Mouse (Mus musculus): Measurements from ENCODE around the gene Hipk4. TPM values are rescaled to one million over a fixed set of nuclear protein-coding genes. Genes with fewer than 3 reads are reported as not detected.

The Hipk4 gene
- total RNA-seq (2021): 1 to 10 TPM; 1.4 to 1.8 TPM
- long read RNA-seq, experiment 1: 0 reads
- long read RNA-seq, experiment 2: 0 reads

DNA sequence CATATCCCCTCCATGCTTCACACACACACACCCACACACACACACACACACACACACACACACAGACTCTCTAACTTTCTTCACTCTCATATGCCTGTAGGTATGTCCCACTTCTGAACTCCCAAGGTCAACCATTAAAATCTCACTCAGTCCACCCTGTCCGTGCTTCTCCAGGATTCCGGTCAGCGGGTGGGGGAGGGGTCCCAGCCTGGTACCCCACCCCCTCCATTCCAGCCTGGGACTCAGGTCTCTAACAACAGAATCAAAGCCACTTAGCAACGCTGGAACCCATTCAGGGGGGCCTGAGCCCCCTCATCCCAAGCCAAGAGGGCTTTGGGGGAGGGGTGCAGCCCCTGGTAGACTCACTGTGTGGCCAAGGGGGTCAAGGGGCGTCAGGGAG, at the start of gene Hipk4:
TSS of gene Hipk4 (plus strand) at position 301 of the 400 bp plus-strand sequence.
- no peak for DNase-seq (ENCODE audit: low spot score in 2 of 2)

DNA sequence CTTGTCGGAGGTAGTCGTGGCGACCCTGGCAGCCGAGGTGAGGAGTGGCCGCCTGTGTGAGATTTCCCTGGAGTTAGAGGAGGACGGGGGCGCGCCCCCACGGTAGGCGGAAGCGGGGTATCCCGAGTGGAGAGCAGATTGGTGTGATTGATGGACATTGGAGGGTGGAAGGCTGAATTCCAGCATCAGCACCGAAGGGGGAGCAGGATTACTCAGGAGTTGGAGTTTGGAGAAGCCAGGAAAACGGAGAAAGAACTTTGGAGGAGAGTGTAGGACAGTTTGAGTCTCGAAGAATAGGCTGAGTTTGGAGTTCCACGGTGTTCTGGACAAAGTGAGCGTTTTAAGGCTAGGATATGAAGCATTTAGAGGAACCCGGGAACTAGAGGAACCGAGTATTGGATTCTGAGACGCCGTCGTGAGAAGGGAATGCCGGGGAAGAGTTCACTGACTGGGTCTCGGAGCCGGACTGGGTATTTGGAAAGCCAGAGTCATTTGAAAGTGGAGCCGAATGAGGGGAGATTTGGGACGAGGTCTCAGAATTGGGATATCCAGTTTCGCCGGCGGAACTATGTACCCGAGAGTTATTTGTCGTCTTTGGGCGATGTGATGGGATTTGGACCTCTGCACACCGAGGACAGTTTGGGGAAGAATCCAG, 49.1 kb upstream of the Hipk4 start:
- no peak for DNase-seq (ENCODE audit: low spot score in 2 of 2)

DNA sequence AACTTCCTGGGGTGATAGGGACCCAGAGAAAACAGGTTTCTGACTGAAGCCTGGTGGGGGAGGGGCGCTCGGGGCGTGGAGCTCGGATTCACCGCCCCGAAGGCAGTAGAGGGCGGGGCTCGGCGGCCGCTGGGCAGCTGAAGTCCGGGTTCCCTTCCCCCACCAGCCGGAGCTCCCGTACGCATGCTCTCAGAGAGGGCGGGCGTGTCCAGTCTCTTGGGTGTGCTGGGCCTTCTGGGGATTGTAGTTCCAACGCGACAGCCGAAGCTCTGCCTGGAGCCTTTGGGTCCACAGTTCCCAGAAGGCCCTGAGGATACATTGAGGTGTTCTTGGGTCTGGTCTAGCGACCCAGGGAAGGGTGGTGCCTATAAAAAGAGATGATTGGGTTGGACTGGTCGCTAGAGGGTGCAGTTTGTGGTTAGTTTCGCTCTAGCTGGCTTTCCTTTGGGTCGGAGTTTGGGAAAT, 48.5 kb upstream of the Hipk4 start:
- DNase-seq (ENCODE audit: low spot score in 2 of 2): peak; percentile 88 to 93

DNA sequence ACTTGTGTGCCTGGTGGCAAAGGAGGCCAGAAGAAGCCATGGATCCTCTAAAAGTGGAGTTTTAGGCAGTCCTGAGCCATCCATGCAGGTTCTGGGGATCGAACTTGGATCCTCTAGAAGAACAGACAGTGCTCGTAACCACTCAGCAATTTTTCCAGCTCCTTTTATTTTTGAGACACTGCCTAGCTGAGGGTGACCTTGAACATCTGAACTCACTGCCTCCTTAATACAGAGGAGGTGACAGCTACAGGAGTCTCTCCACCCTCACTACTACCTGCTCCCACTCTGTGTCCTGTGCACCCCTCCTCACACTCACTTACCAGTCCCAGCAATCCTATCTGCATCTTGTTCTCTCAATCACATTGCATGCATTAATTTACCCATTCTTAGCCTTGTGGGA, 47.5 kb upstream of the Hipk4 start:
- DNase-seq (ENCODE audit: low spot score in 2 of 2): no peak

DNA sequence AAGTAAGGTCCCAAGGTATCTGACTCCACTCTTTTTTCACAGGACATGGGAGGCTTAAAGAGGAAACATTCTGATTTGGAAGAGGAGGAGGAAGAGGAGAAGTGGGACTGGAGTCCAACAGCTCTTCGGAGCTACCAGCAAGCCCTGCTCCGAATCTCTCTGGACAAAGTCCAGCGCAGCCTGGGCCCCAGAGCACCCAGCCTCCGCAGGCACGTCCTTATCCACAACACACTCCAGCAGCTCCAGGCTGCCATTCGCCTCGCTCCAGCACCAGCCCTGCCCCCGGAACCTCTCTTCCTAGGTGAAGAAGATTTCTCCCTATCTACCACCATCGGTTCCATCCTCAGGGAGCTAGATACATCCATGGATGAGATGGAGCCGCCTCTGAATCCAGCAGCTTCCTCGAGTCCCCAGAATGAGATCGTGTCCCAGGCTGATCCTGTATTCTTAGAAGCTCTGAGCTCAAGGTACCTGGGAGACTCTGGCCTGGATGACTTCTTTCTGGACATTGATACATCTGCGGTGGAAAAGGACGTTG, 46.9 kb upstream of the Hipk4 start:
- DNase-seq (ENCODE audit: low spot score in 2 of 2): no peak

DNA sequence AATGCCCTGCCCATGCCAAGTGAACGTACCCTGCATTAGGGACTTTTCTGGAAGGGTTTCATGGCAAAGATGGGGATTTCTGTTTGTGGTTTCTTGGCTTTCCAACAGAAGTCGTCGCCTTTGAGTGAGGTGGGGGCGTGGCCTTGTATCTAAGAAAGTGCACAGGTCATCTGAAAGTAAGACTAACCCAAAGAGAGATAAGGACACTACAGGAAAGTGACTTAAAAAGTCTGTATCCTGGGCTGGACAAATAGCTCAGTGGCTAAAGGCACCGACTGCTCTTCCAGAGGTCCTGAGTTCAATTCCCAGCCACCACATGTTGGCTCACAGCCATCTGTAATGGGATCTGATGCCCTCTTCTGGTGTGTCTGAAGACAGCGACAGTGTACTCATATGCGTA, 44.5 kb upstream of the Hipk4 start:
- DNase-seq (ENCODE audit: low spot score in 2 of 2): no peak

DNA sequence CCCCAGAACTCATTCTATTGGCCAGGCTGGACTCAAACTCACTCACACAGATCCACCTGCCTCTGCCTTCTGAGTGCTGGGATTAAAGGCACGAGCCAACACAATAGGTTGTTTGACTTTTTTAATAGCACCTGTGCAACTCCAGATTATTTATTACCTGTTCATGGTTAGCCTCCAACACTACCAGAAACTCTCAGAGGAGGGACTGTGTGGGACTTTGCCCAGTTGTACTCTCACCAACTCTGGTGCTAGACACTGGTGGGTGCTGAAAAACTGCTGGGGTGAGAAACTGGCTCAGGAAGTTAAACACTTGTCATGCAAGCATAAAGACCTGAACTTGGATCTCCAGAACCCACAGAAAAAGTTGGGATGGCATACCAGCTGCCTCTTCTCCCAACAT, 43.3 kb upstream of the Hipk4 start:
- no peak for DNase-seq (ENCODE audit: low spot score in 2 of 2)

DNA sequence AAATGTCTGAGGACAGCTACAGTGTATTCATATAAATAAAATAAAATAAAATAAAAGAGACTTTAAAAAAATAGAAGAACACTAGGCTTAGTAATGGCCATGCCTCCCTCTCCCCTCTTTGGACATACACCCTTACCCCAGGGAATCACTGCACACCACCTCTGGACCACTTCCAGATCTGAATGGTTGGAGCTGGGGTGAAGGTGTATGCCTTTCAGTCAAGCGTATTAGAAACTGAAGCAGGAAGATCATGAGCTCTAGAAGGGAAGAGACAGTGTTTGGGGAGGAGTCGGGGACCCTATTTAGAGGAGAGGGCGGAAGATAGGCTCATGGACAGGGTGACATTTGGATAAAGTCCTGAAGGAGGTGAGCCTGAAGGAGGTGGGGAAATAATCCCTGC, 42.6 kb upstream of the Hipk4 start:
- DNase-seq (ENCODE audit: low spot score in 2 of 2): no peak

DNA sequence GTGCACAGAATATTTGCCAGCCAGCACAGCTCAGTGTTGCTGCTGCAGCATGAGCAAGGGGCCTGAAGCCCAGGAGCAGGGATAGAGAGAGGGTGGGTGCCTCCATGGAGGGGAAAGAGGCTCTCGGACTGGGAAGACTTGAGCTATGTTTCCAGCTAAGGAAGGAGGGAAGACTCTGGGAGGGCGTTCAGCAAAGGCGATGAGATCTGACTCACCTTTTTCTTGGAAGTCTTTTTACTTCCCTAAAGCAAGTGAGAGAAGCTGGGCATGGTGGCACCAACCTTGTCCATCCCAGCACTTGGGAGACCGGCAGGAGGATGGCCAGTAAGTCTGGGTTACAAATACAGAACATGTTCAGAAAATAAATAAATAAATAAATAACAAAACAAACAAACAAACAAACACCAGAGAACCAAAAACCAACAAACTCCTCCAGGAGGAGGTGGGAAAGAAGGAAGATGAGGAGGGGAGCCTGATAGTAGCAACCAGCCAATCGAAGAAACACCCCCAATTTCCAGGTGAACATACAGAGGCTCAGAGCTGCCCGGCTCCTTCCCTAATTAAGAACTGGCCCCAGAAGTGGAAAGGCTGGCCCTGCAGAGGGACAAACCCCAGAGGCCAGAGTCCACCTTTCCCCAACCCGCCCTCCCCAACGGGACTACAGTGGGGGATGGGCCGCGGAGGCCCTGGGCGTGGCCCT, 42.0 kb upstream of the Hipk4 start:
- DNase-seq (ENCODE audit: low spot score in 2 of 2): no peak

DNA sequence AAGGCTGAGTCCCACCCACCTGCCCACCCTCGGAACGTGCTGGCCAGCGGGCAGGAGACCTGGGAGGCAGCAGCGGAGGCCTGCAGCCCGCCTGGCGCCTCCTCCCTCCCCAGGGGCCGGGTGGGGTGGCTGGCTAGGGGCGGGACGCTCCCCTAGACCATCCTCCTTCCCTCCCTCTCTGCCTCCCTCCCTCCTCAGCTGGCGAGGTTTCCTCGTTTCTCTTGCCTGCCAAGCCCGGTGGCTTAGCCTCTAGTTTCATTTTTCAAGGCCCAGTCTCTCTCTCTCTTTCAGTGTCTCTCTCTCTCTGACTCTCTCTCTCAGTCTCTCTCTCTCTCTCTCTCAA, 41.5 kb upstream of the Hipk4 start:
- peak; percentile 61 to 84 for DNase-seq (ENCODE audit: low spot score in 2 of 2)

DNA sequence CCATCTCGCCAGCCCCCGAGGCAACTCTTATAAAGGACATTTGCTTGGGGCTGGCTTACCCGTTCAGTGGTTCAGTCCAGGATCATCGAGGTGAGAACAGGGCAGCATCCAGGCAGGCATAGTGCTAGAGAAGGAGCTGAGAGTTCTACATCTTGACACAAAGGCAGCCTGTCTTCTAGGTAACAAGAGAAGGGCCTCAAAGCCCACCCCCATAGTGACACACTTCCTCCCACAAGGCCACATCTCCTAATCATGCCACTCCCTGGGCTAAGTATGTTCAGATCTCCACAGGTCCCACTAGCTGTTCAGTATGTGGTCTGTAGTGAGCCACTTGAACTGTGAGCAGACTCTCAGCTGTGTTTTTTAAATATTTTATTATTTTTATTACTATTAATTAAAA, 39.2 kb upstream of the Hipk4 start:
- no peak for DNase-seq (ENCODE audit: low spot score in 2 of 2)

DNA sequence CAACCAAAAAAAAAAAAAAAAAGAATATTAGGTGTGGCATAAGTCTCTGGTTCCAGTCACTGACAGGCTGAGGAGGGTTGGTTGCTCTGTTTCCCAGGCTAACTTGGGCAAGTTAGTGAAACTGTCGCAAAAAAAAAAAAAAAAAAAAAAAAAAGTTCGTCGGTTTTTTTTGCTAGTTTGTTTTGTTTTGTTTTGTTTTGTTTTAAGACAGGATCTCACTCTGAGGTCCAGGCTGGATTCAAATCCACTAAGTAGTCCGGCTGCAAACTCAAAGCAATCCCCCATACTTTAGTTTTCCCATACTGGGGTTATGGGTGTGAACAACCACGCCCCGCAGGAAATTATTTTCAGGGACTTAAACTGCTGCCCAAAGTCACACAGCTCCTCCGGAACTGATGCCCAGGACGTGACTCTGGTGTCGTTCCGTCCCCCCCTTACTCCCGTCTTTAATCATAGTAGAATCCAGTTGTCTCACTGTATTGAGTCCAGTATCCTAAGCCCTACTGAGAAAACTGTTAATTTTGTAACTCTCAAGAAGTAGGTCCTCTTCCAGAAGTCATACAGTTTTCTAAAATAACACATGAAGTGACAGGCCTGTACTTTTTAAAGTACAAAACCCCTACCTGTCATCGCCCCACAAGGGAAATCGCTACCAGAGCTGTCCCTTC, 36.8 kb upstream of the Hipk4 start:
- DNase-seq (ENCODE audit: low spot score in 2 of 2): no peak

DNA sequence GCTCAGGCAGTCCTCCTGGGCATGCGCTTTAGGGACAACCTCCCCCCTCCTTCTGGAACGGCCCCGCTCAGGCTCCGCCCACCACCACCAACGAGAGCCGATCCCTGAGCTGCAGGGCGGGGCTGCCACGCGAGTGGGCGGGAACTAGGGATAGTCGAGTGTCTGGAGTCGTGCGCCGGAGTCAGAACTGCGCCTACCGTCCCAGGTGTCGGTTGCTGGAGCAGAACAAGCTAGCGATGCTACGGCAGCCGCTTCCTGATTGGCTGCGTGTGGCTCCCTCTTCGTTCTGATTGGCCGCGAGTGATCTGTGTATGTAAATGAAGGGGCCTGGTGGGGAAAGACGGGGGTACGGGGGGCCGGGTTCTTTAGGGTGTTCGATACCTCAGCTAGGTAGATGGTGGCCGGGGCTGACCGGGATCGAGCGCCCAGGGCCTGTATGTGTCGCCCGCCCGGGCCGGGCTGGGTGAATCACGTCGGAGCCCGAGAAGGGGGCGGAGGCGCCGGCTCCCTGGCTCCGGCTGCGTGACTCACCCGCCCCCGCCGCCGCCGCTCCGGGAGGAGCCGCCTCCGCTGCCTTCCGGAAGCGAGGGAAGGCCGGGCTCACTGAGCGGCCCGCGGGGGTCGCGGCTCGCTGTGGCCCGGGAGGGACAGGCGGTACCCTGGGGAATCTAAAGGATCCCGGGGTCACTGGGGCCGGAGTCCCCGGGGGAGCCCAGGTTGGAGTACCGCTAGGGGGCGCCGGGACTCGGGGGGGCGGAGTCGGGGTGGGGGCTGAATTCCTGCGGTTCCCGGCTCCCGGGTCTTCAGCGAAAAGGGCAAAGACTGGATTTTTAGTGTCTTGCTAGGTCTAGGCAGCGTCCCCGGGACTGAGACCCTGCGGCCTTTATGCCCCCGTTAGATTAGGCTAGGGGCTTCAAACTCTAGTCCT, 36.0 kb upstream of the Hipk4 start, which contains the start of gene Sertad1:
TSS of gene Sertad1 (plus strand) at position 141 of the 928 bp plus-strand sequence.
- DNase-seq (ENCODE audit: low spot score in 2 of 2): peak; percentile 96 to 100

DNA sequence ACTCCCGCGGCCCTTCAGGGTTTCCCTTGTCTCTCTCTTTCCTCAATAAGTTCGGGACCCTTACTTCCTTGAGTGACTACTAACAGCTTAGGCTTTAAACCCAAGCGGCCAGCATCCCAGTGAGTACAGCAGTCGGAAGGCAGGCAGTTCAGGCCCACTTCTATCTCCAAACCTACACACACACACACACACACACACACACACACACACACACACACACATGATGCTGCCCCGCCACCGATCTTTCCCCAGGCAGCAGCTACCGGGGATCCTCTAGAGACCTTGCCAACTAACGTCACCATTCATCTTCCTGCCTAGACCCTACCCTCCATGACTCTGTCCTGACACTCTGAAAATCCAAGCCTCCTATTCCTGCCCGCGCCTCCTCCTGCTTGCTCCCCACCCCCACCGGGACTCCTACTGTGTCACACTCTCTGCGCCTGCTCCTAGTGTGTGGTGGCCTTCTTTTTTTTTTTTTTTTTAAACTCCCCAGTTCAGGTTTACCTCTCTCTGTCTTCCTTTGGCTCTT, 35.3 kb upstream of the Hipk4 start:
- peak in 1 of 2 experiments; percentile 61 for DNase-seq (ENCODE audit: low spot score in 2 of 2)

DNA sequence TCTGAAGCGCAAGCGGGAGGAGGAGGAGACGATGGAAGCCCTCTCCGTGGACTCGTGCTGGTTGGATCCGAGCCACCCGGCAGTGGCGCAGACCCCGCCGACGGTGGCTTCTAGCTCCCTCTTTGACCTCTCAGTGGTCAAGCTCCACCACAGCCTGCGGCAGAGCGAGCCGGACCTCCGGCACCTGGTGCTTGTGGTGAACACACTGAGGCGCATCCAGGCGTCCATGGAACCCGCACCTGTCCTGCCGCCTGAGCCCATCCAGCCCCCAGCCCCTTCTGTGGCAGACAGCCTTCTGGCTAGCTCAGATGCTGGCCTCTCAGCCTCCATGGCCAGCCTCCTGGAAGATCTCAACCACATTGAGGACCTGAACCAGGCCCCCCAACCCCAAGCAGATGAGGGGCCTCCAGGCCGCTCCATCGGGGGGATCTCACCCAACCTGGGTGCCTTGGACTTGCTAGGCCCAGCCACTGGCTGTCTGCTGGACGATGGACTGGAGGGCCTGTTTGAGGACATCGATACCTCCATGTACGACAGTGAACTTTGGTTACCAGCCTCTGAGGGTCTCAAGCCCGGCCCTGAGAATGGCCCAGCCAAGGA, 33.7 kb upstream of the Hipk4 start:
- DNase-seq (ENCODE audit: low spot score in 2 of 2): no peak

DNA sequence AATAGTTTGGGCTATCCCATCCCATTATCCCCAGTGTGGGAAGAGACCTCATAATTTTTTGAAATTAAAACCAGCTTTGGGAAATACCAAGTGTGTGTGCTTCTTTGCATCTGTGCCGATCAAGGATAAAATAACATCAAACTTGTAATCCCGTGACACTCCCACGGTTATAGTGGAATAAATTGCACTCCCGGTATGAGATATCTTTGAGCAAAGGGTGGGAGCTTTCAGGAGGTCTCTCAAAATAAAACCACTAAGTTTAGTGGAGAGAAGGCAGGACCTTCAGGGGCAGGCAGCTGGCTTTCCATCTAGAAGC, 32.9 kb upstream of the Hipk4 start:
- no peak for DNase-seq (ENCODE audit: low spot score in 2 of 2)

DNA sequence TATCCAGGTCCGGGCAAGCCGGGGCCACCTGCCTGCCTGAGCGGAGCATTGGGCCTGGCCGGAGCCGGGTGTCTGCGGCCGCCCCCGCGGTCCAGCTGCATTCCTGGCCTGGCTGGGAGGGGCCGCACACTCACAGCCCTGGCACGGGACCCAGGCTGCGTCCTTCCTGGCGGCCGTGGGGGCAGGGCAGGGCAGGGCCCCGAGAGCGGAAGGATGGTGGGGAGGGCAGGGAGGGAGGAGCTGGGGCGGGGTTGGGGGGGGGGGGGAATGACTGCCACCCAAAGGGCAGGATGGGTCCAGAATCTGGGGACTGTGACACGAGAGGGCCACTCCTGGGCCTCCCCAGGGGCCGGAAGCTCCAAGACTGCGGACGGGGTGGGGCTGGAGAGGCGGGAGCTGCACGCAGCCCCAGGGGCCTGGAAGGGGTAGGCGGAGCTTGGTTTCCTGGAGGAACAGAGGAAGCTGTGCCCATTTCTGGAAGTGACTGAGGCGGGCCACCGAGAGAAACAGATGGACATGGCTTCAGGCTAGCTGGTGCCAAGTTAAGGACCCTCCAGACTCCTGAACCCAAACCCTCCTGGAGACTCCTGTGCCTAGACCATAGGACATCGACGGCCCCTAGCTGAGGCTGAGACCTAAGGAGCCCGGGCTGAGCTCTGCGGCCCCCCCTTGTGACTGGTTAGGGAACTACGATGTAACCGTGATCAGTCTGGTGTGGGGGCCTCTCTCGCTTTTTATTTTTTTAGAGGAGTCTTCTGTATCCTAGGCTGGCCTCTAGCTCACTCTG, 32.3 kb upstream of the Hipk4 start:
- peak; percentile 87 to 88 for DNase-seq (ENCODE audit: low spot score in 2 of 2)

DNA sequence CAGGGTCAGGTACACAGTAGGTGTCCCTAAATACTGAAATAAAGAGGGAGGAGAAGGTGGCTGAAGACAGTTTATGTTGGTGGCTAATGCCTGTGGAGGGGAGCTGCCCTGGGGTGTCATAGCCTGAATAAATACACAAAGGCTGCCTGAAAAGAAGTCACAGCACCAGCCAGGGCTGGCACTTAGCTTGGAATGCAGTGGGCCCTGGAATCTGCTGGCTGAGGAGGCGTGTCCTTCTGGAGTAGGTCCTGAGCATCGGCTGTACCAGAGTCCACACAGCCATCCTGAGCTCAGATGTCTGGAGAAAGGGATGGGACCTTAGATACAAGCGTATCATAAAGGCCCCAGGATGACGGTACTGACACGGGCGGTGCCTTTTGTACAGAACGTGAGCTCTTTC, 31.2 kb upstream of the Hipk4 start:
- no peak for DNase-seq (ENCODE audit: low spot score in 2 of 2)

DNA sequence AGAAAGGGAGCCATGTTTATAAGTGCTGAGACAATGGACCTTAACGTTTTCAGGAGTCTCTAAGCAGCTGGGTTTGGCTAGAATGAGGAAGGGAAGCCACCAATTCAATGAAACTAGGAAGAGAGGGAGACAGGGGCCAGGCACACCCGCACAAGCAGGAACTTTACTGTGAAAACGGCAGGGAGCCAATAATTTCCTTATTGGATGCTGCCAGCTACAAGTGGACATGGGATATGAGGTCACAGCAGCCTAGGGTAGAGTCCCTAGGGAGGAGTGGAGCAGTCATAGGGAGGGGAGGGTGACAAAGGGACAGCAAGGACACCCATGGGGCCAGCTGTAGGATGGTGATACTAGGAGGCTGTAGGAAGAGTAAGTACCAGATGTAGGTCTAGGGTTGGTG, 30.0 kb upstream of the Hipk4 start:
- no peak for DNase-seq (ENCODE audit: low spot score in 2 of 2)

DNA sequence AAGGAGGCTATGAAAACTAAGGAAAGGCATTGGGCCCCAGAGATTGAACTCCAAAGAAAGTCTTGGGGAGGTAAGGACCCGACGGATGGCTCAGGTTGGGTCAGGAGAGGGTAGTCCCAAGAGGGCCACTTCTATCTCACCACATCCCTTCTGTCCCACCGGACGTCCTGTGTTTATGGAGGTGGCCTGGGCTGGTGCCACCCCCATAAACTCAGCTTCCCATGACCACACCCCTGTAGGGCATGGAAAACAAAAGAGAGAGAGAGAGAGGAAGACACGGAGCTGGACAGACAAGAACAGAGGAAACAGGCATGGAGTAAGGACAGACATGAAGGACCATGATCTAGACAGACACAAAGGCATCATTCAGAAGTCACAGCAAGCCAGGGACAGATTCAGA, 29.6 kb upstream of the Hipk4 start:
- DNase-seq (ENCODE audit: low spot score in 2 of 2): no peak
